Mouse (Mus musculus): Measurements from ENCODE around the gene Gmpr. TPM values are rescaled to one million over a fixed set of nuclear protein-coding genes. Genes with fewer than 3 reads are reported as not detected.

The Gmpr gene
- total RNA-seq, 2 experiments from 2014 or later, result 1.8 to 10.5 TPM

DNA sequence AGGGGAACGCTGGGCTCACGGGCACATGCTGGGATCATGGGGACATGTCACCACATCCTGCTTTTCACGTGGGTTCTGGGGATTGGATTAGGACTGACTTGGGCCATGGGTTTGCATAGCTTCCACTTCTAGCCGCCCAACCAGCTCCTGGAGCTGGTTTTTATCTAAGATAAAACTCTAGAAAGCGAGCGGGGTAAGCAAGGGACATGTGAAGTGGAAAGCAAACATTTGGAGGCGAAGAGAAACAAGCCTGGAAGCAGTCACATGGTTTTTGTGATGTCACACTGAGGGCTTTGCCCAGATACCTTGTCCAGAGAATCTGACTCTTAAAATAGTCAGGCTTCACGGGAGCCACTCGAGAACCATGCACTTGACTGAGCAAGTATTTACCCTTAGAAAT is 29.9 kb downstream of the Gmpr start:
- no peak for ATAC-seq (replicated peaks; ENCODE audit: low FRiP score, poor library complexity, severe bottlenecking)

DNA sequence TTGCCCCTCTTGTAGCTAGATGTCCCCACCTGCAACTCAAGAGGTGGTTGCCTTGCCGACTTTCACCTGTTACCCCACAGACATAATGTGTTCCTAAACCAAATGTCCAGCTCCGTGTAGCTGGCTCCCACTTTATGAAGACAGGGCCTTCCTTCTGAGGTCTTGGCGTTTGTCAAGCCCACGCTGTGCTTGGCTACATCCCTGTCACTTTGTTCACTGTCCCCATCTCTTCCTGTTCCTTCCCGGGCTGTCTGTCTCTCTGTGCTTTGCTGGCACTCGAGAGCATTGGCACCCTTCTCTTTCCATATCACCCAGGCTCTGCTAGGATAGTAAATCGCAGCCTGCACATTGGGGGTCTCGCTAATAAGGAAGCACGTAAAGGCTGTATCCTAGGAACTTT is 30.8 kb downstream of the Gmpr start:
- ATAC-seq (replicated peaks; ENCODE audit: low FRiP score, poor library complexity, severe bottlenecking), result 0 out of 2 replicates have a peak, but pooled peaks have one; percentile 6

DNA sequence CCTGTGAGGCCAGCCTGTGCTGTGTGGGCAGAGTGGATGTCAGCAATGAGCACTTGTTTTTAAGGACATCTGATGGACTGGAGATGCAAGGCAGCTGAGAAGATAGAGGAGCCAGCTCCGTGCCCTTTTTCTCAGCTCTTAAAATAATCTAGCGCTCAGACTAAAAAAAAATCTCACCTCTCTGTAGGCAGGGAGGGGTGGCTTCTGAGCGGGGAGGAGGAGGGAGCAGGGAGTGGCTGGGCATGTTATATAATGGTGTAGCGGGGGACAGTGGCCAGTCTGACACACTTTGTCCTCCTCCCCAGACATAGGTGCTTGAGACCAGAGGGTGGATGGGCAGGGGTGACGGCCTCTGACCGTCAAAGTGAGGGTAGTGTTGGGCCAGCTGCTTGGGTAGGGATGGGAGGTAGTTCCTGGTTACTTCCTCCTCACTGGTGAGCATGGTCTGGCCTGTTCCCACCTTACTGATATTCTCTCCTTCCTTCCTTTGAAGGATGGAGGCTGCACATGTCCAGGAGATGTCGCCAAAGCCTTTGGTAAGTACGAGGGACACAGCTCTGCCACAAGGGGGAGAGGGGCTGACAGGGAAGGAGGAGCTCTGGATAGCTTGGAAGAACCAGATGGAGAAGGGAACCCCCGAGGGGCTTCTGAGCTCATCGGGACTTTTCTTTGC is 31.4 kb downstream of the Gmpr start:
- no peak for ATAC-seq (replicated peaks; ENCODE audit: low FRiP score, poor library complexity, severe bottlenecking)

DNA sequence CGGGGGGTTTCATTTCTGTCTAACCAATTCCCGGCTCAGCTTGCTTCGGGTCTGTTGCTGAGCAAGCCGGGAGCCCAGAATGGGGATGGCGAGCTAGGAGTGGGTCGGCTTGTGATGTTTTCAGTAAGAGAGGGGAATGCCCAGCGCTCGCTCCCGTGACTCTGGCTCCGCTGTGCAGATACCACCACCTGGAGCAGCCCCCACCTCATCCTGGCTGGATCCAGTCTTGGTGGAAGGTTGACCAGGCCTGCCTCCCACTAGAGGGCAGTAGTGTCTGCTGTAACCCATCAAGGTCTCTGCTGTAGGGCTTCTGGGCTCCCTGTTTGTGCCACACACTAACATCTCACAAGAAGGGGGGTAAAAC is 31.9 kb downstream of the Gmpr start:
- ATAC-seq (replicated peaks; ENCODE audit: low FRiP score, poor library complexity, severe bottlenecking), result no peak; the same call in 1 of the 2 replicates

GRCm38 (mm10) chr13:45545974-45546373 is 38.7 kb downstream of the Gmpr start:
- ATAC-seq (replicated peaks; ENCODE audit: low FRiP score, poor library complexity, severe bottlenecking), result no peak; the same call in 1 of the 2 replicates

DNA sequence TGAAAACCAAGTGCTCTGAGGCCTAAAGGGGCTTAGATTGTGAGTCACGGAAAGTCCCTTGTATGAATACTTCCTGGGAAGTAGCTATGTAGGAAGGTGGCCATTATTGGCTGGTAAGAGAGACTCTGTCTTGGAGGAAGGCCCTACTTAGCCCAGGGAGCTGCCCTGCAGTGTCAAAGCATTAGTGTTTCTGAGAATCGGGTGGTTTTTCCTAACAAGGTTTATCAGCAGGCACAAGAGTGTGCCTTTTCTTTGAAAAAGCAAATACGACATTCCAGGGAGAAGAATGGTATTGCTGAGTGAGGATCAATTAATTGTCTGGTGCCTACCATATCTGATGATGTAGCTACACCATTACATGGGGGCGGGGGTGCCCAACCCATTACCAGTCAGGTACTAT is 39.7 kb downstream of the Gmpr start:
- no peak for ATAC-seq (replicated peaks; ENCODE audit: low FRiP score, poor library complexity, severe bottlenecking)

DNA sequence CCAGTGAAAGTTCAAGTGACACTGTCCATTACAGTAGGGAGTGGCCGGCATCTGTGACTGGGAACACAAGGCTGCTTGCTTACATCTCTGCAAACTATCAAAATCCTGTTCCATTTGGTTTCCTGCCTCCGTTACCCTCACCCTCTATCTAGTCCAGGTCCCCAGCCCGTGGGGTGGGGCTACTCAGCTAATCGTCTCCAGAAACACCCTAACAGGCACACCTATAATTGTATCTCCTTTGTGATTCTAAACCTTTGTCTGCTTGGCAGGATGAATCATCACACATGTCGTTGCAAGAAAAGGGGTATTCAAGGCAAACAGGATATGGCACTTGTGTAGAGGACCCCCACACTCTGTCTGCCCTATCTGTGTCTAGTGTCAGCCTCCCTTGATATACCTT is 40.3 kb downstream of the Gmpr start:
- no peak for ATAC-seq (replicated peaks; ENCODE audit: low FRiP score, poor library complexity, severe bottlenecking)

GRCm38 (mm10) chr13:45553674-45554073 is 46.4 kb downstream of the Gmpr start:
- ATAC-seq (replicated peaks; ENCODE audit: low FRiP score, poor library complexity, severe bottlenecking), result no peak

DNA sequence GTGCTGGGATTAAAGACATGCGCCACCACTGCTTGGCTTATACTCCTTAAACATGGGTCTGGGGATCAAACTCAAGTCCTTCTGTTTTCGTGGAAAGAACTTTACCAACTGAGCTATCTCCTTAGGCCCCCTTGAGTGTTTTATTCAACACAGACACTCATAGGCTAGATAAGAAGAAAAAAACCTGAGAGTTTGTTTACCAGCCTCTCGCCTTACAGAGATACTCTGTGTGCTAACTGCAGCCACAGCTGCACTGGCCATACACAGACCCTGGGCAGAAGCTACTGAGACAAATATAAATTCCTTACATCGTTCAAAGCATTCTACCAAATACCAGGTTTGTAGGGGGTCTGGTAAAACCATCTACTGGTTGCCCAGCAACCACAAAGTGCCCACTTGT is 51.1 kb downstream of the Gmpr start:
- no peak for ATAC-seq (replicated peaks; ENCODE audit: low FRiP score, poor library complexity, severe bottlenecking)

DNA sequence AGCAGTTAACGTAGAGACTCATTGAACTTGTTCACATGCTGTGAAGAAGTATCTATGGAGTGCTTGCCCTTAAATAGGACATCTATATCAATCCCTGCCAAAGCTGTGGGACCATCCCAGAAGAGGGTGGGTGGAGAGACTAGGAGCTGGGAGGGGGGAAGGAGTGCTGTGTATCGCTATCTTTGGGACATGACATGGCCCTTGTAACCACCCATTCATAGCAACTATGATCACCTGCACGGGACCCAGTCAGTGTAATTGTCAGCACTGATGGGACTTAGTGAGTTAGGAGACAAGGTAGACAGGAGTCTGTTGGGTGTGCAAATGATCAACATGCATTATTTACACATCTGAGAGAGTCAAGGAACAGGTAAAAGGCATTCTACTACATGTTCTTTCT is 52.0 kb downstream of the Gmpr start:
- ATAC-seq (replicated peaks; ENCODE audit: low FRiP score, poor library complexity, severe bottlenecking), result no peak

GRCm38 (mm10) chr13:45560543-45560942 is 53.3 kb downstream of the Gmpr start:
- ATAC-seq (replicated peaks; ENCODE audit: low FRiP score, poor library complexity, severe bottlenecking), result no peak

- no peak for ATAC-seq (replicated peaks; ENCODE audit: low FRiP score, poor library complexity, severe bottlenecking)
Measured at GRCm38 (mm10) chr13:45562011-45562410, 54.8 kb downstream of the Gmpr start.

GRCm38 (mm10) chr13:45564946-45565345 is 57.7 kb downstream of the Gmpr start:
- no peak for ATAC-seq (replicated peaks; ENCODE audit: low FRiP score, poor library complexity, severe bottlenecking)

- no peak for ATAC-seq (replicated peaks; ENCODE audit: low FRiP score, poor library complexity, severe bottlenecking)
Measured at GRCm38 (mm10) chr13:45569932-45570331, 62.7 kb downstream of the Gmpr start.

DNA sequence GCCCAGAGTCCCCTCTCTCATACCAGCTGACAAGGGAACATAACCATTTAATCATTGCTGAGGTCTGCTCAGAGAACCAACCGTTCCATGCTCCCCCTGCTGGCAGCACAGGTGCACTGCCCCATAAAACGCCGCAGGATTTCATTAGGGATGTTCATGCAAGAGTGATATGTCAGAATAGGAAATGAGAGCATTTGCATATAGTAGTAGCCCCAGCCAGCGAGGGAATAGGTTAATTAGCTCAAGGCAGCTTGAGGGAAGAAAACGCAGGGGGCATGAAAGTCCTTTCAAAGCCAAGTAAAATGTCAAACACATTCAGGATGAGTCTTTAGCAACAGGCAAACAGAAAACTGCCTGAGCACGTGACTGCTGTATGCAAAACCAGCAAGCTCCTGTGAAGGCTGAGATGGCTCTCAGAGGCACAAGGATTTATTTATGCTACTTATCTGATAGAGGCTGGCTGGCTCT is 64.6 kb downstream of the Gmpr start:
- no peak for ATAC-seq (replicated peaks; ENCODE audit: low FRiP score, poor library complexity, severe bottlenecking)

- no peak for ATAC-seq (replicated peaks; ENCODE audit: low FRiP score, poor library complexity, severe bottlenecking)
Measured at GRCm38 (mm10) chr13:45572768-45573167, 65.5 kb downstream of the Gmpr start.

DNA sequence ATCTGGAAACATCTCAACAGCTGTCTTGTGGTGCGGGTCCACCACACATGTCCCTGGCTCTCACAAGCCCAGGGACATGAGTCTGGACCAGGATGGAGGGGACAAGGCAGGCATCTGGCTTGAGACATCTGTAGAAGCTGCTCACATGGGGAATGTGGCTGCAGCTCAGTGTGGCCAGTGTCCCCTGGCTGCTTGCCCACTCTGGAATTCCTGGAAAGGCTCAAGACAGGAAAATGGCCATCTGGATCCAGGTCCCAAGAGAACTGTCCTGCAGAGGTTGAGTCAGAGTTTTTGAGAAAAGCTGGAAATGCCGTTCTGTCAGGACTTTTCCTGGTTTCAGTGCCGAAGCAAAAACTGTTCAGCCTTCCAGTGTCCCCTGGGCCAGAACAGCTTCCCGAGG is 68.9 kb downstream of the Gmpr start:
- no peak for ATAC-seq (replicated peaks; ENCODE audit: low FRiP score, poor library complexity, severe bottlenecking)

DNA sequence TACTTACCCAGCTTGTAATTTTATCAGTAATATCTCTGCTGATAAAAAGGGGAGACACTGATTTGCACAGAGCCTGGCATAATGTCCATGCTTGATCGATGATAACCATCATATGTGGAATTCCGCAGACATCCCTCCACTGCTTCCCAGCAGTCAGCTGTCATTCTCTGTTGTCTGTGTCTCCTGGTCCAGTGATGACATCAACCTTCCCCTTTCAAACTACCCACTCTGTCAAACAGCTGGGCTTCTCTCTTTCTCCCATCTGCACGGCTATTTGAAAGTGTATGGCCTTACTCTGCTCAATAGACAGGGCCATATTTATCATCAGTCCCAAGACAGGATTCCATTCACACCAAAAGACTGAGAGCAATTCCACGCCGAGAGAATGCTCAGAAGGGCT is 70.1 kb downstream of the Gmpr start:
- no peak for ATAC-seq (replicated peaks; ENCODE audit: low FRiP score, poor library complexity, severe bottlenecking)

DNA sequence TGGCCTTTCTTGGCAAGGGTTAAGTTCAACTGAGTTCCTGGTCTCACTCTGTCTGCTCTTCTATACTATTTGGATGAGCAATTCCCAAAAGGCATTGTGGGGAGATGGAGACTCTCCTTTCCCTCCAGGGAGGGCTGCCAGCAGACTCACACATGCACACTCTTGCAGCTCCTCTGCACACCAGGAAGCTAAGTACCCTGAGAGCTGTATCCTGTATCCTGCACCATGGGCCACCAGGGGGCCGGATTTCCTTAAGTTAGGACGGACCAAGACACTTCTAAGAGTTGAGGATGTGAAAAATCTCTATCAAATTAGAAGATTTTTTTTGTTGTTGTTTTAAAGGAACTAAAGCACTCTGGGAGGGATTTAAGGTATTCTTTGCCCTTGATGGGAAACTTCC is 70.5 kb downstream of the Gmpr start:
- no peak for ATAC-seq (replicated peaks; ENCODE audit: low FRiP score, poor library complexity, severe bottlenecking)

DNA sequence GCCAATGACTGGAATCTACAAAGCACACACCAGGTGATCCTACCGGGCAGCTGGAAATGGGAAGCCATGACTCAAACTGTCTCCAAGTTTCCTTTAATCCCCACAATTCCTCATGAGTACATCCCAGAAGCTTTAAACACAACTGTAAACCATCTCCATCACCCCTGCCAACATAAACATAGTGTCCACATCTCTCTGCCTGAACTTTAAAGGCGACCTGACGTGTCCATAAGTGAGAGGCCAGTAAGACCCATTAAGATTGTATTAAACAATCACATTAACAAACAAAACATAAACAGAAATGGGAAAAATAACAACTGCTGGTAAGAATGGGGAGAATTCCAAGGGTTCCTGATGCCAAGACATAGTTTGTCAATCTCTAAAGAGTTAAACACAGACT is 72.5 kb downstream of the Gmpr start:
- ATAC-seq (replicated peaks; ENCODE audit: low FRiP score, poor library complexity, severe bottlenecking), result no peak

DNA sequence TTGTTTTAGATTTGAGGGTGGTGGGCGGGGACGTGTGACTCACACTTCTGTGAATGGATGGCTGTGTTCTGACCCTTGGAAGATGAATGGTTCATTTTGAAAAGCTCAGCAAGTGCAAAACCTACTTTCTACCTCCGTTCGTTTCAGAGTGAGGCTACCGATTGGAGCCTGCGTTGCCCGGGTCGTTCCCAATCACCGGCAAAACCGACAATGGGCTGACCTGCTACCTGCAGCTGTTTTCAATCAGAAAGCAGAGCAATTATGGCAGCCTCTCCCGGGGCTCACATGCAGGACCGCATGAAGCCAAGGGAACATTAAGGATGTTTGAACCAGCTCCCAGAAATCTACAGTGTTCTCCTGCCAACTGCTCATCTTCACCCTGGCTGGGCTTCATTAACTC is 75.0 kb downstream of the Gmpr start:
- ATAC-seq (replicated peaks; ENCODE audit: low FRiP score, poor library complexity, severe bottlenecking), result no peak

DNA sequence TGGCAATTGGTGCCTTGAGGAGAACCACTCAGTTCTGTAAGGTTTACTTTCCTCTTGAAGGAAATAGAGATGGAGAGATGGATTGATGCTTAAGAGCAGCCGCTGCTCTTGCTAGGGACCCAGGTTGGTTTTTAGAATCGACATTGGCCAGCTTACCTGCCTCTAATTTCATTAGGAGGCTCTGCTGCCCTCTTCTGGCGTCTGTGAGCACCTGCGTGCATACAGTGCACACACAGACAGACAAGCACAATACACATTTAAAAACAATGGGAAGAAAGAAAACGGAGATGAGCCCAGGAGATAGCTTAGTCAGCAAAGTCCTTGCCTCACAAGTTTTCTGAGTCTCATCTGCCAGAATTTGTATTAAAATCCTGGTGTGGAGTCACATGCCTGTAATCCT is 75.8 kb downstream of the Gmpr start:
- no peak for ATAC-seq (replicated peaks; ENCODE audit: low FRiP score, poor library complexity, severe bottlenecking)
